Mouse (Mus musculus) stomach, postnatal 0 days (tissue): Measurements from ENCODE around the gene Efs.

ENCODE experiments used
- CTCF ChIP-seq: IDR thresholded peaks from 2 replicates; pipeline ENCODE4 v1.5.1; 2016; ENCODE audit warnings: antibody characterized with exemption, low read depth, mild to moderate bottlenecking, moderate library complexity
- EP300 ChIP-seq: optimal IDR thresholded peaks from 2 replicates; pipeline ENCODE3; 2016; ENCODE audit warnings: antibody characterized with exemption

GRCm38 (mm10) chr14:54968344-54968743, 42.4 kb upstream of the Efs start:
- TF ChIP-seq CTCF (no peak), EP300 (no peak)
